In genomic region chr10:76831151-76831550, GRCm38 (mm10) we compare ENCODE assay signal across 27 mouse cellular contexts.
A peak's percentile ranks its signal among the peaks of the same experiment; 100 is the strongest.
DNase-seq lines count a peak whose midpoint lies in the region; ATAC-seq lines count a peak whose summit lies in the region.
"Had no signal": no experiment of that assay in that cellular context is flagged by ENCODE, and none has a peak within 500 bp of the region (broad histone marks: within the 10 kb centered on the region; RNA-seq: fewer than 3 reads in every experiment).

No protein-coding gene starts in this region.

- no peak overlapping the region for H3K9ac ChIP-seq in neural tube, embryonic 11.5 days (ENCODE audit: low read length)
- H3K9ac ChIP-seq: forebrain, postnatal 0 days; heart, embryonic 12.5 days; heart, embryonic 15.5 days; hindbrain, embryonic 13.5 days had no signal

- H3K4me1 ChIP-seq in neural tube, embryonic 11.5 days (ENCODE audit: control insufficient read depth, insufficient read depth, low read length): peaks cover 3% of the 10 kb centered on the region; the same call in 1 of the 2 replicates

- no peaks in the 10 kb centered on the region for H3K9me3 ChIP-seq in neural tube, embryonic 11.5 days (ENCODE audit: control insufficient read depth, low read length)
- H3K9me3 ChIP-seq: heart, embryonic 12.5 days; heart, embryonic 15.5 days had no signal

- no peaks in the 10 kb centered on the region for H3K27me3 ChIP-seq in neural tube, embryonic 11.5 days (ENCODE audit: control insufficient read depth, insufficient read depth, low read length)
- H3K27me3 ChIP-seq: heart, embryonic 12.5 days; hindbrain, embryonic 13.5 days; Patski had no signal

- no peak overlapping the region for H3K4me3 ChIP-seq in neural tube, embryonic 11.5 days (ENCODE audit: low read depth, low read length)
- H3K4me3 ChIP-seq: forebrain, embryonic 10.5 days; gastrocnemius, adult 2 months; heart, embryonic 12.5 days; heart, embryonic 15.5 days; hindbrain, embryonic 13.5 days had no signal

- no peaks in the 10 kb centered on the region for H3K36me3 ChIP-seq in neural tube, embryonic 11.5 days (ENCODE audit: control insufficient read depth, insufficient read depth, low read length)
- H3K36me3 ChIP-seq: heart, embryonic 12.5 days; heart, embryonic 15.5 days; hindbrain, embryonic 13.5 days had no signal

- WGBS in neural tube, embryonic 11.5 days: 21% methylated on average over 1 of the region's 1 CpGs

- peak; percentile 43 for DNase-seq in heart, adult 11 months
- no peak for DNase-seq in heart, postnatal 4 days
- DNase-seq in neural tube, embryonic 11.5 days (ENCODE audit: low spot score): no peak
- DNase-seq in neural tube, embryonic 10.5 days (ENCODE audit: extremely low spot score, low spot score): no peak
- DNase-seq in embryo, embryonic 10 days (ENCODE audit: low spot score): peak; percentile 63
- DNase-seq in embryo, embryonic 9.5 days (ENCODE audit: extremely low spot score): peak; percentile 33
- no peak for DNase-seq in cerebellum, postnatal 14 days
- no peak for DNase-seq in spleen, postnatal 4 days (ENCODE audit: low spot score in 2 of 2)
- DNase-seq: adrenal gland, adult 2 months; adrenal gland, postnatal 14 days; cerebellum, adult 11 months; cerebellum, adult 2 months; cerebellum, adult 9-11 months; cerebellum, postnatal 36 days; forebrain, postnatal 0 days; gastrocnemius, adult 2 months; gastrocnemius, postnatal 14 days; heart, adult 18-20 months; heart, postnatal 10 days; heart, postnatal 36 days had no signal

- ATAC-seq in neural tube, embryonic 11.5 days (ENCODE audit: insufficient read depth, low FRiP score, low TSS enrichment): no peak
- ATAC-seq: forebrain, embryonic 14.5 days; forebrain, postnatal 0 days; intestine, postnatal 0 days; Patski had no signal

- H3K27ac ChIP-seq in neural tube, embryonic 11.5 days (ENCODE audit: low read depth, low read length): 0 out of 2 replicates have a peak overlapping the region, but pooled peaks have one; percentile 20
- H3K27ac ChIP-seq: forebrain, embryonic 10.5 days; gastrocnemius, adult 2 months; heart, embryonic 15.5 days; hindbrain, embryonic 13.5 days had no signal

- H3K4me2 ChIP-seq in neural tube, embryonic 11.5 days (ENCODE audit: low read depth): no peak overlapping the region
- H3K4me2 ChIP-seq: heart, embryonic 12.5 days; heart, embryonic 15.5 days; hindbrain, embryonic 13.5 days had no signal

Comparison
In these comparisons a context has a peak if more than half of its experiments do, and no peak if none do; other contexts are left out.
1. DNase-seq: peak in heart, adult 11 months (single experiment), embryo, embryonic 10 days (single experiment) and embryo, embryonic 9.5 days (single experiment); none in heart, postnatal 4 days (single experiment), neural tube, embryonic 11.5 days (single experiment), neural tube, embryonic 10.5 days (single experiment), cerebellum, postnatal 14 days (0 of 2) and spleen, postnatal 4 days (0 of 2).